Mouse (Mus musculus): ENCODE data around the gene Slc46a3. TPM values are rescaled to one million over a fixed set of nuclear protein-coding genes. Genes with fewer than 3 reads are reported as not detected.
A peak's percentile ranks its signal among the peaks of the same experiment; 100 is the strongest.
"Not testable (repeated sequence)": the region's sequence is repeated elsewhere in the genome, so short reads cannot be mapped to it uniquely, and the experiment has no call there.

The Slc46a3 gene
- polyA plus RNA-seq, 1 experiment from 2014 or later, result 12.9 TPM

GRCm38 (mm10) chr5:147911744-147912143, 17.1 kb upstream of the Slc46a3 start:
- Histone ChIP-seq H3K27ac (no peak overlapping the region), H3K9me3 (replicated peaks) (no peaks in the 10 kb centered on the region), H3K9ac (no peak overlapping the region), H3K27me3 (no peaks in the 10 kb centered on the region), H3K4me1 (replicated peaks) (peaks cover 8% of the 10 kb centered on the region), H3K36me3 (no peaks in the 10 kb centered on the region), H3K4me2 (no peak overlapping the region), H3K4me3 (replicated peaks) (no peak overlapping the region)
- no peak for ATAC-seq (ENCODE audit: low read depth)
- WGBS (ENCODE audit: insufficient replicate concordance), result 65% methylated on average over 5 of the region's 5 CpGs
- no peak for DNase-seq

GRCm38 (mm10) chr5:147910807-147911509, 16.3 kb upstream of the Slc46a3 start:
- DNase-seq (no peak), ATAC-seq (ENCODE audit: low read depth) (0 out of 2 replicates have a peak, but pooled peaks have one; percentile 20)
- H3K9ac ChIP-seq, result no peak overlapping the region
- 63% methylated on average over 12 of the region's 12 CpGs for WGBS (ENCODE audit: insufficient replicate concordance)
- peaks cover 8% of the 10 kb centered on the region for H3K4me1 ChIP-seq (replicated peaks)
- no peaks in the 10 kb centered on the region for H3K27me3 ChIP-seq
- no peak overlapping the region for H3K4me3 ChIP-seq (replicated peaks)
- H3K36me3 ChIP-seq, result no peaks in the 10 kb centered on the region
- no peaks in the 10 kb centered on the region for H3K9me3 ChIP-seq (replicated peaks)
- no peak overlapping the region for H3K4me2 ChIP-seq
- no peak overlapping the region for H3K27ac ChIP-seq

GRCm38 (mm10) chr5:147907851-147908250, 13.2 kb upstream of the Slc46a3 start:
- Histone ChIP-seq H3K9ac (no peak overlapping the region), H3K27me3 (no peaks in the 10 kb centered on the region), H3K9me3 (replicated peaks) (no peaks in the 10 kb centered on the region), H3K36me3 (no peaks in the 10 kb centered on the region), H3K27ac (no peak overlapping the region), H3K4me1 (replicated peaks) (no peaks in the 10 kb centered on the region), H3K4me3 (replicated peaks) (no peak overlapping the region), H3K4me2 (no peak overlapping the region)
- ATAC-seq (ENCODE audit: low read depth) (no peak), DNase-seq (no peak)
- WGBS (ENCODE audit: insufficient replicate concordance), result 71% methylated on average over 8 of the region's 8 CpGs

GRCm38 (mm10) chr5:147907144-147907543, 12.5 kb upstream of the Slc46a3 start:
- H3K4me1 ChIP-seq (replicated peaks), result peaks cover 6% of the 10 kb centered on the region
- no peak overlapping the region for H3K4me2 ChIP-seq
- ATAC-seq (ENCODE audit: low read depth), result no peak
- H3K27ac ChIP-seq, result no peak overlapping the region
- H3K4me3 ChIP-seq (replicated peaks), result no peak overlapping the region
- H3K36me3 ChIP-seq, result no peaks in the 10 kb centered on the region
- no peaks in the 10 kb centered on the region for H3K27me3 ChIP-seq
- no peaks in the 10 kb centered on the region for H3K9me3 ChIP-seq (replicated peaks)
- no peak overlapping the region for H3K9ac ChIP-seq
- WGBS (ENCODE audit: insufficient replicate concordance), result 61% methylated on average over 11 of the region's 11 CpGs
- DNase-seq, result no peak

GRCm38 (mm10) chr5:147903166-147903565, 8.6 kb upstream of the Slc46a3 start:
- DNase-seq, result no peak
- no peak for ATAC-seq (ENCODE audit: low read depth)

GRCm38 (mm10) chr5:147902008-147902757, 7.6 kb upstream of the Slc46a3 start:
- no peak overlapping the region for H3K27ac ChIP-seq
- no peaks in the 10 kb centered on the region for H3K36me3 ChIP-seq
- no peaks in the 10 kb centered on the region for H3K9me3 ChIP-seq (replicated peaks)
- H3K9ac ChIP-seq, result no peak overlapping the region
- 0 out of 2 replicates have a peak, but pooled peaks have one; percentile 15 for ATAC-seq (ENCODE audit: low read depth)
- no peaks in the 10 kb centered on the region for H3K27me3 ChIP-seq
- DNase-seq, result no peak
- no peak overlapping the region for H3K4me2 ChIP-seq
- 43% methylated on average over 15 of the region's 15 CpGs for WGBS (ENCODE audit: insufficient replicate concordance)
- H3K4me1 ChIP-seq (replicated peaks), result peaks cover 11% of the 10 kb centered on the region
- H3K4me3 ChIP-seq (replicated peaks), result no peak overlapping the region

More at GRCm38 (mm10) chr5:147903166-147903565, 8.6 kb upstream of the Slc46a3 start:
- H3K4me1 ChIP-seq (replicated peaks), result peaks cover 11% of the 10 kb centered on the region
- WGBS (ENCODE audit: insufficient replicate concordance), result 75% methylated on average over 9 of the region's 9 CpGs
- H3K4me2 ChIP-seq, result no peak overlapping the region
- H3K27me3 ChIP-seq, result no peaks in the 10 kb centered on the region
- H3K36me3 ChIP-seq, result no peaks in the 10 kb centered on the region
- no peak overlapping the region for H3K4me3 ChIP-seq (replicated peaks)
- H3K9me3 ChIP-seq (replicated peaks), result no peaks in the 10 kb centered on the region
- H3K27ac ChIP-seq, result no peak overlapping the region
- H3K9ac ChIP-seq, result no peak overlapping the region

- no peaks in the 10 kb centered on the region for H3K9me3 ChIP-seq (replicated peaks)
- H3K27me3 ChIP-seq, result no peaks in the 10 kb centered on the region
- H3K4me1 ChIP-seq (replicated peaks), result peaks cover 24% of the 10 kb centered on the region
- no peak overlapping the region for H3K4me2 ChIP-seq
- WGBS (ENCODE audit: insufficient replicate concordance), result 33% methylated on average over 4 of the region's 4 CpGs
- no peaks in the 10 kb centered on the region for H3K36me3 ChIP-seq
- ATAC-seq (ENCODE audit: low read depth) (no peak), DNase-seq (no peak)
- no peak overlapping the region for H3K27ac ChIP-seq
- no peak overlapping the region for H3K9ac ChIP-seq
- H3K4me3 ChIP-seq (replicated peaks), result no peak overlapping the region
Observed at GRCm38 (mm10) chr5:147898968-147899549, 4.4 kb upstream of the Slc46a3 start.

- no peak overlapping the region for H3K9ac ChIP-seq
- no peaks in the 10 kb centered on the region for H3K27me3 ChIP-seq
- no peaks in the 10 kb centered on the region for H3K9me3 ChIP-seq (replicated peaks)
- no peak overlapping the region for H3K4me2 ChIP-seq
- no peaks in the 10 kb centered on the region for H3K36me3 ChIP-seq
- DNase-seq, result no peak
- ATAC-seq (ENCODE audit: low read depth), result no peak
- H3K27ac ChIP-seq, result no peak overlapping the region
- peaks cover 32% of the 10 kb centered on the region for H3K4me1 ChIP-seq (replicated peaks)
- H3K4me3 ChIP-seq (replicated peaks), result no peak overlapping the region
- WGBS (ENCODE audit: insufficient replicate concordance), result 69% methylated on average over 2 of the region's 2 CpGs
Observed at GRCm38 (mm10) chr5:147898254-147898653, 3.6 kb upstream of the Slc46a3 start.

GRCm38 (mm10) chr5:147896501-147896900, 1.9 kb upstream of the Slc46a3 start:
- not testable (repeated sequence) for H3K4me2 ChIP-seq
- WGBS (ENCODE audit: insufficient replicate concordance), result 21% methylated on average over 4 of the region's 4 CpGs

GRCm38 (mm10) chr5:147895436-147896198, 1.0 kb upstream of the Slc46a3 start:
- DNase-seq (peak; percentile 32), ATAC-seq (ENCODE audit: low read depth) (no peak)
- H3K4me1 ChIP-seq (replicated peaks), result peaks cover 46% of the 10 kb centered on the region
- H3K36me3 ChIP-seq, result peaks cover 6% of the 10 kb centered on the region; the same call in 1 of the 2 replicates
- peak overlapping the region; percentile 89 for H3K4me2 ChIP-seq
- H3K27me3 ChIP-seq, result no peaks in the 10 kb centered on the region
- peak overlapping the region; percentile 77 for H3K4me3 ChIP-seq (replicated peaks)
- peak overlapping the region; percentile 50; the same call in 1 of the 2 replicates for H3K27ac ChIP-seq
- WGBS (ENCODE audit: insufficient replicate concordance), result 2% methylated on average over 16 of the region's 16 CpGs
- no peaks in the 10 kb centered on the region for H3K9me3 ChIP-seq (replicated peaks)
- peak overlapping the region; percentile 61 for H3K9ac ChIP-seq

More at GRCm38 (mm10) chr5:147896501-147896900, 1.9 kb upstream of the Slc46a3 start:
- not testable (repeated sequence) for H3K36me3 ChIP-seq; H3K9ac ChIP-seq; DNase-seq; H3K27ac ChIP-seq; H3K4me3 ChIP-seq (replicated peaks); H3K27me3 ChIP-seq; H3K9me3 ChIP-seq (replicated peaks); ATAC-seq (ENCODE audit: low read depth)
- H3K4me1 ChIP-seq (replicated peaks), result peaks cover 38% of the 10 kb centered on the region
